Mouse (Mus musculus) yolk sac, embryonic 10.5 days (tissue): ENCODE results near the gene Pclo.
"Not testable (repeated sequence)": the region's sequence is repeated elsewhere in the genome, so short reads cannot be mapped to it uniquely, and the experiment has no call there.

Experiments used
- DNase-seq: peaks from one replicate; pipeline ENCODE4 v3.0.0-alpha.2; 2017; ENCODE audit warnings: low spot score

Pclo gene

DNA sequence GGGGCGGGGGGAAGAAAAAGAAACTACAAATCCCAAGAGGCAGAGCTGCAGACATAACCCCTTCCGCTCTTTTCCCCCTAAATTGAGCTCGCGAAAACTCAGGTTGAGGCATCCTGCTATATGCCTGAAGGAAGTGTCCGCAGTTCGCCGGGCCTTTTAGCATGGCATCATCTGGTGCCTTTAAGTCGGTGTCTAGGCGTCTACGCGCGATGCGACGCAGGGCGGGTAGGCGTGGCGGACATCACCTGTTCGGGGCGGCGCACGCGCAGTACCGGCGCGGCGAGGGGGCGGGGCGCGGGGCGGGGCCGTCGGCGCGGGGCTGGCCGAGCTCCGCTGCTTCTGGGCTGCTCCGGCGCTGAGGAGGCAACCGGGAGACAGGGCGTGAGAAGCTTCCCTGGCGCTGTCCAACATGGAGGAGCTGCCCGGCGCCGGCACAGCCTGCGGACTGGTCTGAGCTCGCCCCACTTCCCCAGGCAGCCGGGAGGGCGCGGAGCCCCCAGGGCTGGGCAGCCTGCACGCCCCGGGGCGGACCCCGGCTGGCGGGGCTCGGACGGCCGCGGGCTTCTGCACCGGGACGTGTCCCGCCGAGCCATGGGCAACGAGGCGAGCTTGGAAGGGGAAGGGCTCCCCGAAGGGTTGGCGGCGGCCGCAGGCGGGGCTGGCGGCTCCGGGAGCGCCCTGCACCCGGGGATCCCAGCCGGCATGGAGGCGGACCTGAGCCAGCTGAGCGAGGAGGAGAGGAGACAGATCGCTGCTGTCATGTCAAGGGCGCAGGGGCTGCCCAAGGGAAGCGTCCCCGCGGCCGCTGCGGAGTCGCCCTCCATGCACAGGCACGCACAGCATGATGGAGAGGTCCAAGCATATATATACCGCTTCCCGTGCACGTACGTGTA lies at the start of gene Pclo:
Gene Pclo (plus strand): TSS at position 288 of the 893 bp plus-strand sequence.
- peak; percentile 87 for DNase-seq

- DNase-seq: not testable (repeated sequence)
Measured at GRCm38 (mm10) chr5:14494431-14494830, 20.3 kb upstream of the Pclo start.

GRCm38 (mm10) chr5:14508522-14508921 lies 6.2 kb upstream of the Pclo start:
- no peak for DNase-seq

- DNase-seq: no peak
Measured at GRCm38 (mm10) chr5:14509621-14510020, 5.1 kb upstream of the Pclo start.

DNA sequence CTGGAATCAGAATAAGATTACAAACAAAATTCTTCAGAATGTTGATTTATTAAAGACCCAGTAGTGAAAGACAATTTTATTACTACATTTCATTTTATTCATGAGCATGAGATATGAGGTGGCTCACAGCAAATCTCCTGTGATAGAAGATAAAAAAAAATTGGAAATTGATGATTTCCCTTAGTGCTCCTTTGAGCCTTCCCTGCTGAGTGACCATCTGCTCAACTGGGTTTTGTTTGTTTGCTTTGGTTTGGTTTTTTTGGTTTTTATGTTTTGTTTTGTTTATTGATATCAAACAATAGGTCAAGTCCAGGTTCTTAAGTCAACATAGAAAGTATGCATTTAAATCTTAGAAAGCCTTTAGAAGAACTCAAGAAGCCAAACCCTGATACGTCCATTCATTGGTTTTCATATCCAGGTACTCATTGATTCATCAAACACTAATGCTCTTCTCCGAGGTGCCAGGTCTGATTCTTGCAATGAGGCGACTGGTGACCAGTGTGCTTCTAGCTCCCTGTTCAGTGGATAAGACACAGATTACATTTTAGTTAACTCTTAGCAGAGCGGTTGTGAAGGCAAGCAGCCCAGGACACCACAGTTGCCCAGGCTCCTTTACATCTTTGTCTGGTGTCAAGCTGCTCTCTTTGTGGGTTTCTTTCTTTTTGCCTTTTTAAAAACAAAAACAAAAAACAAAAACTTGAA lies 3.6 kb downstream of the Pclo start:
- DNase-seq: no peak

DNA sequence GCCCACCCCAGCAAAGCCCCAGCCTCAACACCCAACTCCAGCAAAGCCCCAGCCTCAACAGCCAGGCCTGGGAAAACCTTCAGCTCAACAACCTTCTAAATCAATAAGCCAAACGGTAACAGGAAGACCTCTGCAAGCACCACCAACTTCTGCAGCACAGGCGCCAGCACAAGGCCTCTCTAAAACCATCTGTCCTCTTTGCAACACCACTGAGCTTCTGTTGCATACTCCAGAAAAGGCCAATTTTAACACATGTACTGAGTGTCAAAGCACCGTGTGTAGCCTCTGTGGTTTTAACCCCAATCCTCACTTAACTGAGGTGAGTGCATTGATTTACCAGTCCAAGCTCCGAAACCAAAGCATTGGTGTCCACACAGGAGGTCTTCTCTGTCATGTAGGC lies 7.3 kb downstream of the Pclo start:
- no peak for DNase-seq

GRCm38 (mm10) chr5:14526038-14526437 lies 11.3 kb downstream of the Pclo start:
- DNase-seq: no peak

DNA sequence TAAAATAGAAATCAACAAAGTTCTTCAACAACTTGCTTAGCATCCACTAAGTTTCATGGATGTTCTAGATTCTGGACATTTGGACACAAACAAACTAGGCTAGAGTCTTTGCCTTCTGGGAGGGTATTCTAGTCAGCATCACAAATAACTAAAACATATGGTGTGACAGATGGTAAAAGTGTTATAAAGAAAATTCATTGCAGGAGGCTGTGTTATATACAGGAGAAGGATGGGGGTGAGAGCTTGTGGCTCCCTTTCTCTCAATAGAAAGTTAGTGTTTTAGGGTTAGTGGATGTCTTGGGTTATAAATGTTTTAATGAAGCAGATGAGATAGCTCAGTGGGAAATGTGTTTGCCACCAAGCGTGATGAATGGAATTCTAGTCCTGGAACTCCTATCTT lies 13.1 kb downstream of the Pclo start:
- DNase-seq: no peak

GRCm38 (mm10) chr5:14531906-14532305 lies 17.2 kb downstream of the Pclo start:
- DNase-seq: no peak

- DNase-seq: no peak
Measured at GRCm38 (mm10) chr5:14539346-14539745, 24.6 kb downstream of the Pclo start.

DNA sequence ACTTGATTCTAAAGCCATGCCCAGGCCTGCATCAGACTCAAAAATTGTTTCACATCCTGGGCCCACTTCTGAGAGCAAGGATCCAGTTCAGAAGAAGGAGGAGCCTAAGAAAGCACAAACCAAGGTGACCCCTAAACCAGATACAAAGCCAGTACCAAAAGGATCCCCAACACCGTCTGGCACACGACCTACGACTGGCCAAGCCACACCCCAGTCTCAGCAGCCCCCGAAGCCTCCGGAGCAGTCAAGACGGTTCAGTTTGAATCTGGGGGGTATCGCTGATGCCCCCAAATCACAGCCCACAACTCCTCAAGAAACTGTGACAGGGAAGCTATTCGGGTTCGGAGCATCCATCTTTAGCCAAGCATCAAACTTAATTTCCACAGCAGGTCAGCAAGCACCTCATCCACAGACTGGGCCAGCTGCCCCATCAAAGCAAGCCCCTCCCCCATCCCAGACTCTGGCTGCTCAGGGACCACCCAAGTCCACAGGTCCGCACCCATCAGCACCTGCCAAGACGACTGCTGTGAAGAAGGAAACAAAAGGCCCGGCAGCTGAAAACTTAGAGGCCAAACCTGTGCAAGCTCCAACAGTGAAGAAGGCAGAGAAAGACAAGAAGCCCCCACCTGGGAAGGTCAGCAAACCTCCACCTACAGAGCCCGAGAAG lies 25.4 kb downstream of the Pclo start:
- DNase-seq: no peak

- no peak for DNase-seq
Measured at GRCm38 (mm10) chr5:14575626-14576025, 60.9 kb downstream of the Pclo start.

DNA sequence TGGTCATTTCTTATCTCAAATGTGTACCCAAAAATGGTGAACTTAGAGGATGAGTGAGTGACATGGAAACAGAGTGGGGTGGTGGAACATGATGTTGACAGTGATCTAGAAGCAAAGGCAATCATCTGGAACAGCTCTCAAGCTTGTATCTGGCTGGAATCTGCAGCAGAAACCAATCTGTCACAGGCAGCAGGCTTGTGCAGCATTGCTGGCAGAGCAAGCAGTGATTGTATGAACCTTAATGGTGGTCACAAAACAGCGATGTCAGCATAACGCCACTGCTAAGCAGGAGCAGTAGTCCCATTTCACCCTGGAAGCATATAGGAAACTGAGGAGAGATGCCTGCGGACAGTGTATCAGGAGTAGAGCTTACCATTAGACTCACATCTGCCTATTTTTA lies 76.8 kb downstream of the Pclo start:
- DNase-seq: no peak

DNA sequence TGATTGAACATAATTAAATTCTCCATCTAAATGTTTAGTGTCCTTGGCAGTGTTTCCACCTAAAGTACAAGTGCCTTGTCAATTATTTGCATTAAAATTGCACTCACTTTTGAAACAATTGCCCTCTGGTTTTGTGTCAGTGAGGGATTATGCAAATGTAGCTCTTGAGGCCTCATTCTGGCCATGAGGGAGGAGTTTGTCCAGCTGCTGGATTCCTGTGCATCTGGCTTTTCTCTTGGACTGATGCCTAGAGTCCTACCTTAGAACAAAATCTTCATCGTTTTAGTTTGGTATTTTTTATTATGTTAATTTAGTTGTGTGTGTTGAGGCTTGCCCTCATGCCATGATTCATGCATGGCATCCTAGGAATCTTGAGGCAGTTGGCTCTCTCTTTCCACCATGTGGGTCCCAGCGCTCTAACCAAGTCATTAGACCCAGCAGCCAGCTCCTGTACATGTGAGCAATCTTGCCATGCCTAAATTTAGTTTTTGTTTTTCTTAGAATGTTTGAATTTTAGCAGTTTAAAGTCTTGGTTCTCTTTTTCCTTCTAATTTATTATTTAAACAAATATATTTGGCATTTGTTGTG lies 80.8 kb downstream of the Pclo start:
- DNase-seq: no peak

DNA sequence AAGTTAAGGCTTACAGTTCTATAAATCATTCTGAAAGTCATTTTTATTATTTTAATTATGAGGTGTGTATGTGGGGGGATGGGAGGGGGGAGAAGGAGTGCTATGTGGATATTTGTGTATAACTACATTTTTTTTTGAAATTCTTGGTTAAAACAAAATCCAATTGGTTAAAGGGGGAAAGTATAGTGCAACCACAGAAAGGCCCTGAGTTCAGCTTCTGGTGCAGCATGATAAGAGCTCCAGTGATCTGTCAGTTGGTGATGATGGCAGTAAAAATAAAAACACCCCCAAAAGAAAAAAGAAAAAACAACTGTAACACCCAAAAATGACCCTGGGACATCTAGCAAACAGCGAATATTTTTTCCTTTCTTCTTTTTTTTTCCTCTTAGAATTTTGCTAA lies 93.6 kb downstream of the Pclo start:
- DNase-seq: no peak

DNA sequence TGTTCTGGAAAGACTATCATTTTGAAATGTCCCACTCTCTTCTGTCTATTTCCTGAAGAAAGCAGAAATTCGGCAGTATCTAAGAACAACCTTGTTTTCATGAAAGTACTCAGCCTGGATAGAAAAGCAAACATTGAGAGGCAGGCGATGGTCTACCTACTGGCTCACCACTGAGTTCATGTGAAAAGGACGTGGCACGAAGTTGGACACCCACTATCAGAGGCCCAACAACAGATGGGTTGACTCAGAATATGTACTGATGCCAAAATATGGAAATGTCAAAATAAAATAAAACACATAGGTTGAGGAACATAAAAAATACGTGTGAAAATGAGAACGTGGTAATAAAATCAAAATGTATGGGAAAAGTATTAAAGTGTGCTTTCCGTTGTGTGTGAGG lies 106.4 kb downstream of the Pclo start:
- DNase-seq: no peak

- no peak for DNase-seq
Measured at GRCm38 (mm10) chr5:14623360-14623759, 108.6 kb downstream of the Pclo start.

DNA sequence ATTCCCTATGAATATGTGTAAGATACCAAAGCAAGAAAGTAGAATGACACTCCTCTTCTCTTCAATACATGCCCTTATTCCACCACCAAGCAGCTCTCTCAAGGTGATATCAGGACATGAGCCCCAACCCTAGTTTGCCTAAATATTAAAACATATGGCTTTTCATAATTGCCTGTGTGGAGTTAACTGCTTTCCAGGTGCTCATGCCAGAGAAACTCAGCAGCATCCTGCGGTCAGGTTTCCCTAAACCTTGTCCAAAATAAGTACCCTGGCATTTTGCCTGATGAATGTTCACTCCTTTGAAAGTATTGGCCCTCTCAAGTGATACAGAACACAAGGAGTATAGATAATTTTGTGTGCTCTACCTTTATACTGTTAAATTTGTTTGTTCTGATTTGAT lies 126.5 kb downstream of the Pclo start:
- DNase-seq: no peak

DNA sequence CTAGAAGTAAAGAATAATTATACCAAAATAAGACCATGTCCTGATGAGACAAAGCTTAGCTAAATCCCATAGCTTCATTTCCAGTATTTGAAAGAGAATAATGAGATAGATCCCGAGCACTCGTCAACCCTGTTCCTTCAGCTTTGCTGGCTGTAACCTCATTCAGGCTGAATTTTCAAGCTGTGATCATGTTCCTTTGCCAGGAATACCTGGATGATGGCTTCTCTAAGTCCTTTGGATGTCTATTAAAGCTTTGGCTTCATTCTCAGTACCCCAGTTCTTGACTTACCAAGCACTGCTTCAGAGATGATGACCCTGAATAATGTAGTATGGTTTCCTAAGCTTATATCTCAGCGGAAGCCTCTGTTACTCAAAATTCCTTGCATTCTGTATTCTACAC lies 131.1 kb downstream of the Pclo start:
- DNase-seq: no peak

DNA sequence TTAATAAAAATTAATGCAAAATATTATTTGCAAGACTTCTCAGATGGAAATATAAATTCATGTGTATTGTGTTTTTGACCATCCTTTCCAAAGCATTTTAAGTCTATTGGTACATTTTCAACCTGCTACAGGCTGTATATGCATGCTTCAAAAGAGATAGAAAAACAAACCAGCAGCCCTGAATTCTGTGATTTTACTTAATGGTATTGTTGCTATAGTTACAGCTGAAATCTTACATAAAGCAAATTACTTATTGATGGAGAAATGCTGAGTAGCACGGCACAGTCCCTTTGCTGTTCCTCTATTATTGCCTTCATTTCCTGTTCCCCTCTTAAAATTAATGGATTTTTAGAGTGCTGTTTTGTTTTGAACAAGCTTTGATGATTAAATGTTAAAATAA lies 145.9 kb downstream of the Pclo start:
- DNase-seq: no peak

DNA sequence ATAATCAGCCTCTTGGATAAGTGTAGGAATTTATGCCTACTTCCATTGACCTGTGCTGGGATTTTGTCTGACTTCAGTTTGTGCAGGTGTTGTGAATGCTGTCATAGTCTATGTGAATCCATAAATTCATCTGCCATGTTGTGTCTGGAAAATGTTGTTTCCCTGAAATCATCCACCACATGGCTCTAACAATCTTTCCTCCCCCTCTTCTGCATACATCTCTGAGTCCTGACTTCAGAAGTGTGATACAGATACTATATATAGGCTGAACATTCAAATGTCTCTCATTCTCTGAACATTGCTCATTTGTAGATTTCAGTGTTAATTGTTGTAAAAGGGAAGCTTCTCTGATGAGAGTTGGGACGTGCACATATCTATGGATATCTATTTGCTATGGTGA lies 147.5 kb downstream of the Pclo start:
- no peak for DNase-seq

DNA sequence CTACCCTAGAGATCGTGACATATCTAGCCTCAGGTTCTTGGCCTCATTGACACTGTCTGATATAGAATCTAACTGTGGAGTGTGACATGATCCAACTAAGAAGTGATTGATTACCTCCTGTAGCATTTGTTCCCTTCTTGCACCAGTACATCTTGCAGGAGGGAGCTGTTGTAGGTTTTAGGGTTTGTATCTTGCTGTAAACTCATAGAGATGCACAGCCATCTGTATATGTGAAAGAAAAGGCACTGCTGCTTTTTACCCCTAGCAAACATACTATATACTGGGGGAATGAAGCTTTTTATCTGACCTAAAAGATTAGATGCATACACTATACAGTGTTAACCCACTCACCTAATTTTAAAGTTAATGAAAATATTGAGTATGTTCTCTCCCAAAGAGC lies 147.9 kb downstream of the Pclo start:
- no peak for DNase-seq

DNA sequence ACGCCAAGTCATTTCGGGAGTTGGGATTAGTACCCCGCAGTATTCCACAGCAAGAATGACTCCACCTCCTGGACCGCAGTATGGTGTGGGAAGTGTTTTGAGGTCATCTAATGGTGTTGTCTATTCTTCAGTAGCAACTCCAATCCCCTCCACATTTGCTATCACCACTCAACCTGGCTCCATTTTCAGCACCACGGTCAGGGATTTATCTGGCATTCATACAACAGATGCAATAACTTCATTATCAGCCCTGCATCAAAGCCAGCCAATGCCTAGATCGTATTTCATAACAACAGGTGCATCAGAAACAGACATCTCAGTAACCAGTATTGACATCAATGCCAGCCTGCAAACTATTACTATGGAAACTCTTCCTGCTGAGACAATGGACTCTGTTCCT lies 165.7 kb downstream of the Pclo start:
- no peak for DNase-seq
